Mouse (Mus musculus): ENCODE data around the gene Crxos.
A peak's percentile ranks its signal among the peaks of the same experiment; 100 is the strongest.

- TF ChIP-seq POLR2A (IDR thresholded peaks at IDR 0.05; ENCODE audit: insufficient read depth, low read length) (peak; percentile 86), CTCF (IDR thresholded peaks at IDR 0.05; ENCODE audit: low read depth, low read length) (no peak)
Observed at GRCm38 (mm10) chr7:15922220-15922773, 39.9 kb downstream of the Crxos start, which contains the start of gene Selenow.
